Mouse (Mus musculus): ENCODE results near the gene Sh3bgrl3.
A peak's percentile ranks its signal among the peaks of the same experiment; 100 is the strongest.

Gene Sh3bgrl3

DNA sequence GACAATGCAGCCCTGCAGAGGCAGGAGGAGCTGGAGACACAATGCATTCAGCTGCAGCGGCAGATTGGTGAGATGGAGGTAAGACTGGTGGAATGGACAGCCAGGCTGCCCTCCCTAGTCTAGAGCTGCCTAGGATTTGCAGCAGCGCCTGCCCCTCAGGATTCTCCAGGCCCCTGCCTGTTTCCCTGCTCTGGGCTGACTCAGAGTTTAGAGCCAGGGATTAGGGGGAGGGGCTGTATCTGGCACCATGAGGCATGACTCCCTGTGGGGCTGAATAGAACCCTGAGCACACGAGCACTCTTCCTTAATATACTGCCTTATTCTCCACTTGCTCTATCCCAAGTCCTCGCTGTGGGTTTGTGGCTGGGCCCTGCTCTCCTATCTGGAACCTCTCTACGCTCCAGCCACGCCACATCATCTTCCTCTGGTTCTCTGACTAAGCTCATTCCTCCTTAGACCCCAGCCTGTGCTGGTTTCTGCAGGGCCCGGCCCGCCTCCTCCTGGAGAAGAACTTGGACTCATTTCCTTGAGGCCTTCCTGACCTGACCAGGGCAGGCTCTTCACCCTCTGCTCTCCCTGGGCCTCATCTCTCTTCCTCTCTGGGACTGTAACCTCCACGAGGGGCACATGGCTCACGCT, 15.1 kb downstream of the Sh3bgrl3 start:
- no peak for DNase-seq (ENCODE audit: low read depth, low spot score)

DNA sequence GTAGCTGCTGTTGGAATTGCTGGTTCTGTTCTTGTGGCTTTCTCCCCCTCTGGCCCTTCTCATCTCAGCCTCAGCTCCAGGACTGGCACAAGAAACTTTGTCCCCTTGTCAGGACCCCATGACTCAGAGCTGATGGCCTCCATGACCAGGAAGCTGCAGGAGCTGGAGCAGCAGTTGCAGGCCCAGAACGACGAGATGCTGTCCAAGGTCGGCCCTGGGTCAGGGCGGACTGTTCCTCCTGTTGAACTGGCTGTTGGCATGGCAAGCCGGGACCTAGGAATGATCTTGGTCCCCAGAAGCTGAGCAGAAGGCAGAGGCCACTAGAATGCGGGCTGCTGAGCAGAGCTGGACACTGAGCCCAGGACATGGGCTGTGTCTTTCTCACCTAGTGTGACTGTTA, 16.2 kb downstream of the Sh3bgrl3 start:
- DNase-seq (ENCODE audit: low read depth, low spot score), result no peak

DNA sequence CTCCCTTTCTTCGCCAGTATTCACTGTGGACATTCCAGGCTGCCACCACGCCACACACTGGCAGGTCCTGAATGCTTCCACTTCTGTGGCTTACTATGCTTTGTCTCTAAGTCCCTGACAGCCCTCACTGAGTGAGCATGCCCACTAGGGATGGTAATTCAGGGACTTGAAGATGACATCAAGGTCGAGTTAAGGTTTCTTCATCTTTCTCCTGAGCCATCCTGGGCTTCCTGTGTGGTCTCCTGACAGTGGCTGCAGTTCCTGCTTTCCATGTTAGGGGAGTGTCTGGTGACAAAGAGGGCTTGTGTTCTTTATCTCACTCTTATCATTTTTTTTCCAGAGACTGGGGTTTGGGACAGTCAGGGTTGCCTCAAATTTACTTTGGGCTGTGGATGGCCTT, 17.9 kb downstream of the Sh3bgrl3 start:
- DNase-seq (ENCODE audit: low read depth, low spot score), result no peak

DNA sequence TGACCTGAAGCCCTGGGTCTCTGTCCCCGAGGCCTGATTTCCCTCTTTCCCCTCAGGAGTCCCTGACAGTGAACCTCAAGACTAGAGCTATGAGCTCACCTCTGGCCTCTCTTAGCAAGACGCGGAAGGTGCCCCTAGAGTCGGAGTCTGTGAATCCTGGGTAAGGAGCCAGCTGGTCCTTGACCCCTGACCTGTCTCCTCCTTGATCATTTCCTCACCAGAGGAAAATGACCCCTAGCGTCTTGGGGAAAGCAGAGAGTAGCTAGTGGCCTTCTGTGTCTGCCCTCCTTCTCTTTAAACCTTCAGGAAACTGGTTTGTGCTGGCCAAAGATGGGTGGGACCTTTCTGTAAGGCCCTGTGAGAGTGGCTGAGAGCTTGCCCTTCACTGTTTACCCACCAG, 20.4 kb downstream of the Sh3bgrl3 start:
- DNase-seq (ENCODE audit: low read depth, low spot score), result no peak

DNA sequence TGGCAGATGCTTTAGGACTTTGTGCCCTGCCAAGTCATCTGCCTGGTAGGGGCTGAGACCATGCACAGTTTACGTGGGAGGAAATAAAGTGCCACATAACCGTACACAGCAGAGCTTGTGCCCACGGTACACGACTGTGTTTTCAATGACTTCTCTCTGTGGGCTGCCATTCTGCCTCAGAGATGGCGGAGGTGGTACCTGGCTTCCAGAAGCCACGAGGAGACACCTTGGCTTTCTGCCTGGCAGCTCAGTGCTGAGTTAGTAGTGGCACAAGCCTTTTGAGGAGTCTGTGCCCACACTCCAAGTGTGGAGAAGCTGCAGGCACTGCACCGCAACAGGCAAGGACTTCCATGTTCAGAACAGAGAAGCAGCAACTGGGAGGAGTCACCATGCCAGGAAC, 20.9 kb downstream of the Sh3bgrl3 start:
- DNase-seq (ENCODE audit: low read depth, low spot score), result no peak

DNA sequence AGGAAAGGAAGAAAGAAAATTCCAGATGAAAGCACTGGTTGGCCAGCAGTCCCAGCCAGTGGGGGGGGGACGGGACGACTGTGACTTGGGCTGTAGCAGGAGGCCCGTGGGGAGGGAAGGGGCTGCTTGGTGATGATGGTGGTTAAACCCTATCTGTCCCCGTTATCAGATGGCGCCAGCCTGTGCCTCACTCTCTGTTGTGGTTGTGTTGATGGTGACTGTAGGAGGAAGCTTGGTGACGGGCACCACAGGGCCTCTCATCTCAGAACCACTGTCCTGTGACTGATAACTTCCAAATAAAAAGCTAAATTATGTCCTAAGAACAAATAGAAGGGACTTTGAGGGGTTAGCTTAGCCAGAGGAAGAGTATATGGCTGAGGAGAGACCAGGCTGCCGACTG, 22.5 kb downstream of the Sh3bgrl3 start:
- DNase-seq (ENCODE audit: low read depth, low spot score), result no peak

DNA sequence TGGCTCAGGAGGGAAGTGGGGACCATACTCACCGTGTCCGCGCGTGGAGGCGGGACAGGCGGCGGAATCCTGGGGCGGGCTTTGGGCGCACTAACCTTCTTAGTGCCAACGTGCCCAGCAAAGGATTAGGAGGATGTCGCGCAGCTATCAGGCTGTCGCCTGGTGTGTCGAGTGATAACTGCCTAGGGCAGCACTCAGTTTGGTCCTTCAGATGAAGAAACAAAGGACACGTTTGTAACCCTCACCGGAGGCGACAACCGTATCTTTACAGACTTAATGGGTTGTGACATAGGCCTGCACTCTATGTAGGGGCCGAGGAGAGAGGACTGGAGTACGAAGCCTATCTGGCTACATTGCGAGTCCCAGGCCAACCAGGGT, 25.9 kb downstream of the Sh3bgrl3 start:
- no peak for DNase-seq (ENCODE audit: low read depth, low spot score)

DNA sequence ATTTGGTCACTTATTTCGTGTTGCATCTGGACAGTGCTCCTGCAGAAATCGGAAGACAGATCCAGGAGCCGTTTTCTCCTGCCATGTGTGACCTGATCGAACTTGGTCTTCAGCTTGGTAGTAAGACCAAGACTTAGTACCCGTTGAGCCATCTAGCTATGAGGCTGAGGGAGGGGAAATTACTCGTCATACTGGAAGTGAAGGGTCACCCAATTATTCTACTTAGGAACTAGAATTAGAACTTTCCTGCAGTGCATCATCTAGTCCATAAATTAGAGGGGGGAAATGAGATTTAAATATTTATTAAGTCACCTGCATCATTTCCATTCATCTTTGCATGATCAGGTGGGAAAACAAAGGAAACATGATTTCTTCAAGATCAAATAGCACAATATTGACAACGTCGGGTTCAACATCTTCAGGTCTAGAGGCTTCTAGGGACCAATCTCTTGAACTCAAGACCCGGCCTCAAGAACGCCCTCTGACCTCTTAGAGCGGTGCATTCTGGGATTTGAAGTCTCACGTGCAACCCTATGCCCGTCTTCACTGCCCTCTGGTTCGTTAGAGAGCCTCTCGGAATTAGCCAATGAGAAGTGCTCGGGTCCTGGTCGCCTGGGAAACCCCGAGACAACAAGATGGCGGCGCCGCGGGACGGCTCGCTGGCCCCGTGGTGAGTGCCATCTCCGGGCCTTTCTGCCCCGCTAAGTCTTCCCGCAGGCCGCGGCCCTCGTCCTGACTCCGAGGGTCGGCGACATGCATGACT, 26.4 kb downstream of the Sh3bgrl3 start, which contains the start of gene Ubxn11:
Ubxn11 (plus strand) TSS at position 592 of the 763 bp plus-strand sequence.
- peak; percentile 94 for DNase-seq (ENCODE audit: low read depth, low spot score)

DNA sequence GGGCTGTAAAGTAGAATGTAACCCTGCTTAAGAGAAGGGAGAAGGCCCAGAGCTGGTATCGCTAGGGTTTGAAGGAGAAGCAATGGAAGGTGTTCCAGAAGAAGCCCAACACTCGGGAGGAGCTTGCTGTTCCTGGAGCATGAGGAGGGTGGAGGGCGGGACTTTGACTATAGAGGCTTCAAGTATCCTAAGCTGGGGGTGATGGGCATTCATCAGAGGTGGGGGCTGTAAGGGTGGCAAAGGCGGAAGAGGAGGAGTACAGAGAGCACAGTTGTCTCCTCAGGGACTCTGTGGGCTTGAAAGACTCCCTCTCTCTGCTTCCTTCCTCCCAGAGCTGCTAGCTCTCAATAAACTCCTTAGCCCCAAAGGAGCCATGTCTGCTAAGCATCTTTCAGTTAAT, 28.3 kb downstream of the Sh3bgrl3 start:
- peak; percentile 8 for DNase-seq (ENCODE audit: low read depth, low spot score)

DNA sequence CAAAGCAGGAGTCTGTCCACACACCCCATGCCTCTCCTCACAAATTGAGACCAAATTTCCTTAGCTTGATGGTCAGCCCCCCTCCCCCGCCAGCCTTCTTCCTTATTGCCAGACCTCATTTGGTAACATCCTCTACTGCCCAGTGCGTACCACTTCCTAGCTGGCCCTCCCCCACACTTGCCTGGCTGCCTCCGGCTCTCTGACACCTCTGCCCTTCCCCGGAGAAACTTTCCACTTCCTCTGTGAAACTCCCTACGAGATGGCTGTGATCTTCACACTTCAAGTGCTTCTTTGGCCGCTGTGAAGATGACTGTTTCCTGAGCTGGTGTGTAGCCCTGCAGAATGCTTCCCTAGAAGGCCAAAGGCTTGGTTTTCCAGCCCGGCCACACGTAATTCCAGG, 30.0 kb downstream of the Sh3bgrl3 start:
- DNase-seq (ENCODE audit: low read depth, low spot score), result peak; percentile 95

DNA sequence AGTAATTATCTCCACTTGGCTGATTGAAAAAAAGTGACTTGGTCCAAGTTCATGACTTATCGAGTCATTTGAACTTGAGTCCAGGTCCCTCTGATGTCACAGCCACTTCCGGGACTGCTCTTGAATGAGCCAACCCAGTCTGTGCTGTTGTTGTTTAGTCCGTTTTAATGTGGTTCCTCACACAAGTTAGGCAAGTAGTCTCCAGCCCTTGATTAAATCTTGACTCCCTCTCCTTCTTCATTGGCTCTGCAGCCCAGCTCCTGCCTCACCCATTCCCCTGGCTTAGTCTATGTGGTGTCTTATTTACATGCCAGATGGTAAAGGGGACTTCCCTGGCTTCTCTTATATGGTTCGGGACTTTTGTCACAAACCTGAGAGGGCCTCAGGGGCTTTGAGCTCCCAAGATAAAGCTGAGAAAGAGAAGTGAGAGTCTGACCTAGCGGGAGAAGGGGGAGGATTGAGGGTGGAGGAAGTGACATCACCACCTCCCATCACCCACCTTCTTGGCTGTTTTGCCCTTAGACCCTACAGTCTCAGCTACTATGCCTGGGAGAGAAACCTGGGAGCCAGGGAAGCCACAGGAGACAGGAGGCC, 31.5 kb downstream of the Sh3bgrl3 start:
- DNase-seq (ENCODE audit: low read depth, low spot score), result peak; percentile 97

DNA sequence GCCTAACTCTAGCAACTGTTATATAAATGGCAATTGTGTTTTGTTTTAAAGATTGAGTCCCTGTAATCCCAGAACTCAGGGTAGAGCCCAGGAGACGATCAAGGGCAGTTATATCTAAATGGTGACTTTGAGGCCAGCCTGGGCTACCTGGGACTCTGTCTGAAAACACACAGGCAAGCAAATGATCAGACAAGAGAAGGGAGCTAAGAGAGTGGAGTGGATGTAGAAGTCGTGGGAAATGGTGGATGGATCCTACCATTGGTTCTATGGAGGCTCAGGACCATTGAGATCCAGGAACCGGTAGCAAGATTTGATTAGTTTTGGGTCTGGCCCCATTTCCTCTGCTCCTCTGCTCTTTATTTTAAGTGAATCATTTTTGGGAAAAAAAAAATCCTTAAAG, 32.5 kb downstream of the Sh3bgrl3 start:
- DNase-seq (ENCODE audit: low read depth, low spot score), result peak; percentile 50

DNA sequence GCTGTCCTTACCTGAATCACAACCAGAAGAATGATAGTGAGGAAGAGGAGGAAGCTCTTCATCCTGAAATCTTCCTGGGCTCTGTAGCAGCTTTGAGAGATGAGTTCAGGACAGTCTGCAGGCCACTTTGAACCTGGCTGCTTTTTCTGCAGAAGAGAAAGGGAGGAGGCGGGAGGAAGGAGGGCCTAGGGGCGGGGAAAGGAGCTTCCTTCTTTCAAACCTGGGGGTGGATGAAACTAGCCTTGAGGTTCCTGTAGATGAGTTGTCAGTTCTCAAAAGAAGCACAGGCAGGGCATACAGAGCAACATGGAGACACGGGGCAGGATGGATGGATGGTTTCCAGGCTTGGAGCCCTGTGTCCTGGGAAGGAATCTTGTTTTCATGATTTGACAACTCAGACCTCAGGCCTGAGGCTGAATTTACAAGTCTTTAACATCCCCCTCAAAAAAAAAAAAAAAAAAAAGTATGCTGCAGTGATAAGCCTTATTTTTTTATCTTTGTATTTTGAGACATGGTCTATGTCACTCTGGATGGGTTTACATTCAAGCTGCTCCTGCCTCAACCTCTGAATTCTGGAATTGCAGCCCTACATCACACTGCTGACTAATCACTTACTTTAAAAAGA, 33.6 kb downstream of the Sh3bgrl3 start, which contains the start of gene Cd52:
Cd52 (minus strand) TSS at position 160 of the 625 bp plus-strand sequence.
- peak; percentile 92 for DNase-seq (ENCODE audit: low read depth, low spot score)

DNA sequence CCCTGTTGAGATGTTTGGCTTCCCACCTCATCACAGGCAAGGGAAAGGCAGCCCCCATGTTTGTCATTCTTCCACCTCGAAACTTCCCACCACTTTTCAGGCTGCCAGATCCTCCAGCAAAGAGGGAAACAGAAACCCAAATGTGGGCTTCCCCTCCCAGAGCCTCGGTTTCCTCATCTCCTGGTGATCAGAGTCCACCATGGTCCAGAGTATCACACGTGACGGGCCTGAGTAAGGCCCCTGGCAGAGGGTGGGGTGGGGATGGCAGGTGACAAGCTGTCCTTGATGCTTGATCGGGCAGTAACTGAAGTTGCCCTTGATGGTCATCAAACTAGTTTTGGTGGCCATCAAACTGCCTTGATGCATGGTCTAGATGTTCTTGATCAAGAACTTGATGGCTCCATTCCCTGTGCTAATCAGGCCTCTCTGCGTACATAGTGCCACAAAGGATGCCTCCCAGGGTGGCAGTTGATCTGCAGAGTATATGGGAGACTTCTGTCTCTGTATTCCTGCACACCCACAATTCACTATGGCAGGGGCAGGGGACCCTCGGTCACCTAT, 34.5 kb downstream of the Sh3bgrl3 start:
- DNase-seq (ENCODE audit: low read depth, low spot score), result peak; percentile 56

DNA sequence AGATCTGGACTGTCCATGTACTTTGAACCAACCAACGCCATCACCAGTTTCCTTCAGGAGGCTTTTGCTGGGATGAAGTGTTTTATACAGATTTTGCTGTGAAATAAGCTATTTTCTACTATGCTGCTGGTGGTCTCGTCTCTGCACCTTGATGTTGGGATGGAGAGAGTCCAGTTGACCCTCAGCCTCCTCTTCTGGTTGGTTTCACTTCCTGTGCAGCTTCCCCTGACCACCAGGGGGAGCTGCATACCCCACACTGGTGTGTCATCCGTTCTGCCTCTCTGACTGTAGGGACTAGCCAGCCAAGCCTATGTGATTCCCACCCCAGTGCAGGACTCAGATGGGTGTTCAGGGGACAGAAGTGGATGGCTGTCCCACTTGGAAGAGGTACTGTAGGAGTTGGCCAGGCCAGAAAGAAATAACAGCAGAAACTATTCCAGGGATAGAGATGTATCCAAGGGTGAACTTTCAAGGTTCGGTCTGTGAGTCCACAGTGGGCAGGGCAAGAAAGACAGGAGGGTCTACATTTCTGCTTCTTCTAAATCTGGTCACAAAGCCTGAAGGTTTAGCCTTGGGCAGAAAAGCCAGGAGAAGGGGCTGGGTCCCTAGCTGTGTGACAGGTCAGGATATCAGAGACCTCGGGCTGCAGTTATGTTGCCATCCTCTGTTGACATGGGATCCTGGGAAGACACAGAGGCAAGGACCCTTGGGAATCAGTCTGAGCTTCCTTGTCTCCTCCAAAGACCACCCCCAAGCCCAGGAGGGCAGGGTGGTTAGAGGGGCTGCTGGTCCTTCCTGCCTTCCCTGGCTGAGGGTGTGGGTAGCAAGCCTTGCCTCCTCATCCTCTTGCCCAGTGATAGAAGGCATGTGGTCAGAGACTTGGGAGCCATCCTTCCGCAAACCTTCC, 36.0 kb downstream of the Sh3bgrl3 start:
- peak; percentile 74 for DNase-seq (ENCODE audit: low read depth, low spot score)

DNA sequence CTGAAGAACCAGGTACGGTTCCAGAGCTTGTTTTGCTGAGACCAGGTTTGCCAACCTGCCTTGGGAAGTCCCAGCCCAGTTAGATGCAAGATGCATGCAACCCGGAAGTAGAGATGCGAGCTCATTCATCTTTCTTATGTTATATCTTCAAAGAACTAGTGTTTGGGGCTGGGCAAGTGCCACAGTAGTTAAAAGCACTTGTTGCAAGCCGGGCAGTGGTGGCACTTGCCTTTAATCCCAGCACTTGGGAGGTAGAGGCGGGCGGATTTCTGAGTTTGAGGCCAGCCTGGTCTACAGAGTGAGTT, 37.4 kb downstream of the Sh3bgrl3 start:
- DNase-seq (ENCODE audit: low read depth, low spot score), result no peak

DNA sequence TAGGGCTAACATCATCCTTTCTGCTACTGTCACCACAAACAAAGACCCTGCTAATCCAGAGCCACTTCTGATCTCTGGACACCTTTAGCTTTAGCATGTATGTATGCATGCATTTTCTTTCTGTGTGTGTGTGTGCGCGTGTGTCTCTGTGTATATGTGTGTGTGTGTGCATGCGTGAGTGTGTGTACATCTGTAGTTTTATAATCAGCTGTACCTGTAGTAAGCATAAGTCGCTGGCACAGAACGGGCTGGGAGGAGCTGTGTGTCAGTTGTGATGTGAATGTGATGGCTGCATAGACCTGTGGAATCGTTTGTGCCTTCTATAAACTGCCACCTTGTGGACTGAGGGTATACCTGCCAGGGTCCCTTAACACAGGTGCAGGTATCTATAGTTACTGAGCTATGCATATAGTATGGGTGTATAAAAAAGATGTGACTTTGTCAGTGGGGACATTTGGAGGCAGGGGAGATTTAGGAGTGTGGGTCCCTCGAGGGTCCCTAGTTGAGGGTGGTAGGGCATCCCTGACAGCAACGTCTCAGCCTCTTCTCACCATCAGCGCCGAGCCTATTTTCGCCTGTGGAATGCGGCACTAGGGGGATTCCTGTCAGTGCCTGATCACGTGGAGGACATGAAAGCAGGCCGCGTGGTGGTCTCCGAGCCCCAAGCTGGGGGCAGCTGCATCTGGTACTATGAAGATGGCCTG, 37.9 kb downstream of the Sh3bgrl3 start:
- DNase-seq (ENCODE audit: low read depth, low spot score), result no peak

DNA sequence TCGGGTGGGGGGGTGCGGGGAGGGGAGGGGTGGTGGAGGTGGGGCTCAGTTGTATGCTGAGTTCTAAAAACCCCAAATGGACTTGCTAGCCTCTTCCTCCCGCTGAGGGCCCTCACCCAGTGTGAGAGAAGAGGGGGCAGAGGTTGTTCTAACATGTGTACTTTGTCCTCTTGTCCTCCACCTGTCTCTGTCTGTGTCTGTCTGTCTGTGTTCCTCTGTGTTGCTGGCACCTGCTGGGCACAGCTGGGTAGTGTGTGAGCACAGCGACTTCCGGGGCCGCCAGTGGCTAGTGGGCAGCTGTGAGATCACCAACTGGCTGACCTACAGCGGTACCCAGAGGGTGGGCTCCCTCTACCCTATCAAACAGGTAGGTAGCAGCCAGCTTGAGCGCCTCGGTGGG, 39.6 kb downstream of the Sh3bgrl3 start:
- DNase-seq (ENCODE audit: low read depth, low spot score), result no peak

DNA sequence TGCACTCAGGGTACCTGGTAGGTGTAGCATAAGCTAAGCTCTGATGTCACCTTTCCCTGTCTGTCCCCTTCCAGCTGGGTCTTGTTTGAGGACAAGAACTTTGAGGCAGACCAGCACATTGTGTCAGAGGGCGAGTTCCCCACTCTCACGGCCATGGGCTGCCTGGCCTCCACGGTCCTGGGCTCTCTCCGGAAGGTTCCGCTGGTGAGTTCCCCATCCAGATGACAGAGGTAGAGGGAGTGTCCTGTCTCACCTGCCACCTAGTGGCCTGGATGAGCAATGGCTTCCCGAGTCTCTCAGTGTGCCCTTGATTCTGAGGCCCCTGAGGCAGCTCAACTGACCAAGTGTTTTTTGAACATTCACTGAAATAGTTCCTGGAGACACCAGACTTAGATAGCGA, 41.2 kb downstream of the Sh3bgrl3 start:
- peak; percentile 41 for DNase-seq (ENCODE audit: low read depth, low spot score)

DNA sequence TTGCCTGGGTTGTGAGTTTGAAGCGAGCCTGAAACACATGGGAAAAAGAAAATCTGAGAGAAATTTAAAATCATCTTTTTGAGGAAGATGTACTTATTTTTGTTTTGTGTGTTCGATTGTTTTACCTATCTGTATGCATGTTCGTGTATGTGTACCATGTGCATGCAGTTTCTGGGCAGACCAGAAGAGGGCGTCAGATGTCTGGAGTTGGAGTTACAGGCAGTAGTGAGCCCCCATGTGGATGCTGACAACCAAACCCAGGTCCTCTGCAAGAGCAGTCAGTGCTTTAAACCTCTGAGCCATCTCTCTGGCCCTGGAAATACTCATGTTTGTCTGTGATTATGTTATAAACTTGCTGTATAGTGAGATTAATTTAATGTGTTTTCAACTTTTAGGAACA, 43.6 kb downstream of the Sh3bgrl3 start:
- peak; percentile 31 for DNase-seq (ENCODE audit: low read depth, low spot score)

DNA sequence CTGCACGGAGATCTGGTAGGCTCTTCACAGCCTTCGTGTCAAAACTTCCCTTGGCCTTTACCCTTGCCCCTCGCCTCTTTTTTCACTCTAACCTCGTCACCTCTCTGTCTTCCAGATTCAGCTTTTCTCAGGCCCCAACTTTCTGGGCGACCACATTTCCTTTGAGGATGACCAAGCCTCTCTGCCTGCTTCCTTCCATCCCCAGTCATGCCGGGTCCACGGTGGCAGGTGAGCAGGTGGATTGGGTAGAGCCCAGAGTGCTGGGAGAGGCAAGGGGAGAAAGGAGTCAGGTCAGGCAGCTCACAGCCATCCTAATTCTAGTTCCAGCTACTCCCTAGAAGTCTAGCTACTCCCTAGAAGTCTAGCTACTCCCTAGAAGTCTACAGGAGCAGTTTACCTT, 46.1 kb downstream of the Sh3bgrl3 start:
- no peak for DNase-seq (ENCODE audit: low read depth, low spot score)

Data from A20 (cell line).